Comparison of ENCODE assay signal across 10 mouse cellular contexts in genomic region chr16:42947016-42947415, GRCm38 (mm10).
DNase-seq lines count a peak whose midpoint lies in the region; ATAC-seq and TF ChIP-seq lines count a peak whose summit lies in the region.
"Had no signal": no experiment of that assay in that cellular context is flagged by ENCODE, and none has a peak within 500 bp of the region (broad histone marks: within the 10 kb centered on the region; RNA-seq: fewer than 3 reads in every experiment).

No protein-coding gene starts in this region.

- no peak overlapping the region for H3K4me3 ChIP-seq in kidney, embryonic 15.5 days (replicated peaks)
- H3K4me3 ChIP-seq in liver, embryonic 11.5 days (ENCODE audit: low read depth, low read length) = no peak overlapping the region
- H3K4me3 ChIP-seq: erythroblast, embryonic 14.5 days; limb, embryonic 12.5 days had no signal

- no peak for TF ChIP-seq CTCF in brain, embryonic 14.5 days (IDR thresholded peaks at IDR 0.05; ENCODE audit: borderline replicate concordance, extremely low read depth, insufficient read depth, insufficient read length)

- no peak overlapping the region for H3K27ac ChIP-seq in kidney, embryonic 15.5 days
- H3K27ac ChIP-seq in liver, embryonic 11.5 days (ENCODE audit: low read depth, low read length) = no peak overlapping the region
- H3K27ac ChIP-seq: limb, embryonic 12.5 days had no signal

- H3K4me1 ChIP-seq in kidney, embryonic 15.5 days = no peaks in the 10 kb centered on the region
- H3K4me1 ChIP-seq in liver, embryonic 11.5 days (replicated peaks; ENCODE audit: control insufficient read depth, insufficient read depth, low read length) = no peaks in the 10 kb centered on the region
- H3K4me1 ChIP-seq: limb, embryonic 12.5 days had no signal

- H3K36me3 ChIP-seq in kidney, embryonic 15.5 days = no peaks in the 10 kb centered on the region
- no peaks in the 10 kb centered on the region for H3K36me3 ChIP-seq in liver, embryonic 11.5 days (ENCODE audit: control insufficient read depth, insufficient read depth, low read length)
- H3K36me3 ChIP-seq: limb, embryonic 12.5 days had no signal

- DNase-seq in cerebellum, adult 9-11 months = peak; percentile 31
- DNase-seq in cerebellum, postnatal 4 days (ENCODE audit: low spot score in 2 of 2) = no peak
- peak; percentile 13 to 53 for DNase-seq in kidney, postnatal 25 days
- DNase-seq in brain, embryonic 14.5 days (ENCODE audit: low read depth) = peak; percentile 79
- peak; percentile 70 for DNase-seq in layer of hippocampus, adult 9-11 months
- no peak for DNase-seq in spleen, postnatal 14 days (ENCODE audit: low spot score in 2 of 2)
- DNase-seq in liver, embryonic 11.5 days (ENCODE audit: low spot score) = no peak

- no peaks in the 10 kb centered on the region for H3K27me3 ChIP-seq in kidney, embryonic 15.5 days
- H3K27me3 ChIP-seq in liver, embryonic 11.5 days (replicated peaks; ENCODE audit: control insufficient read depth, insufficient read depth, low read length) = no peaks in the 10 kb centered on the region
- H3K27me3 ChIP-seq: limb, embryonic 12.5 days had no signal

- H3K9ac ChIP-seq in kidney, embryonic 15.5 days = no peak overlapping the region
- H3K9ac ChIP-seq in liver, embryonic 11.5 days (ENCODE audit: low read depth, low read length) = no peak overlapping the region
- H3K9ac ChIP-seq: limb, embryonic 12.5 days had no signal

- H3K9me3 ChIP-seq in kidney, embryonic 15.5 days (replicated peaks) = no peaks in the 10 kb centered on the region
- no peaks in the 10 kb centered on the region for H3K9me3 ChIP-seq in liver, embryonic 11.5 days (ENCODE audit: control insufficient read depth, low read length)
- H3K9me3 ChIP-seq: limb, embryonic 12.5 days had no signal

- no peak for ATAC-seq in kidney, embryonic 15.5 days (replicated peaks; ENCODE audit: low FRiP score)
- no peak for ATAC-seq in liver, embryonic 11.5 days (replicated peaks; ENCODE audit: low FRiP score)

- H3K4me2 ChIP-seq in kidney, embryonic 15.5 days = no peak overlapping the region
- H3K4me2 ChIP-seq in liver, embryonic 11.5 days = no peak overlapping the region
- H3K4me2 ChIP-seq: limb, embryonic 12.5 days had no signal

- 55% methylated on average over 4 of the region's 4 CpGs for WGBS in kidney, embryonic 15.5 days
- 82% methylated on average over 4 of the region's 4 CpGs for WGBS in liver, embryonic 11.5 days

- TF ChIP-seq POLR2A in brain, embryonic 14.5 days (IDR thresholded peaks at IDR 0.05; ENCODE audit: borderline replicate concordance, extremely low read depth, insufficient read depth, insufficient read length, poor library complexity, severe bottlenecking) = no peak

Comparison
In these comparisons a context has a peak if more than half of its experiments do, and no peak if none do; other contexts are left out.
1. DNase-seq: peak in cerebellum, adult 9-11 months (single experiment), kidney, postnatal 25 days (2 of 2), brain, embryonic 14.5 days (single experiment) and layer of hippocampus, adult 9-11 months (single experiment); none in cerebellum, postnatal 4 days (0 of 2), spleen, postnatal 14 days (0 of 2) and liver, embryonic 11.5 days (single experiment).